Mouse (Mus musculus): ENCODE measurements at regions not wholly inside any gene's neighbourhood (a gene's known extent, or its start where the extent isn't known, plus 50 kb on each side); places are given as distances from the start of the nearest gene placed in this dataset.

- no peak for DNase-seq
Measured at GRCm38 (mm10) chr4:54611990-54612980, 332.6 kb upstream of the Zfp462 start.

- no peak for DNase-seq
Measured at GRCm38 (mm10) chr4:54613076-54613475, 331.8 kb upstream of the Zfp462 start.

- DNase-seq = no peak
Measured at GRCm38 (mm10) chr4:54613611-54614010, 331.2 kb upstream of the Zfp462 start.

GRCm38 (mm10) chr4:54615886-54616285 is 329.0 kb upstream of the Zfp462 start:
- no peak for DNase-seq

GRCm38 (mm10) chr4:54624024-54624873 is 320.6 kb upstream of the Zfp462 start:
- no peak for DNase-seq

GRCm38 (mm10) chr4:54636986-54637641 is 307.7 kb upstream of the Zfp462 start:
- no peak for DNase-seq

- no peak for DNase-seq
Measured at GRCm38 (mm10) chr4:54646033-54646432, 298.8 kb upstream of the Zfp462 start.

- no peak for DNase-seq
Measured at GRCm38 (mm10) chr4:54646459-54646858, 298.4 kb upstream of the Zfp462 start.

GRCm38 (mm10) chr4:54648254-54648653 is 296.6 kb upstream of the Zfp462 start:
- DNase-seq = no peak

GRCm38 (mm10) chr4:54651646-54652110 is 293.2 kb upstream of the Zfp462 start:
- no peak for DNase-seq

GRCm38 (mm10) chr4:54652111-54653021 is 292.5 kb upstream of the Zfp462 start:
- no peak for DNase-seq

- DNase-seq = no peak
Measured at GRCm38 (mm10) chr4:54653097-54653776, 291.6 kb upstream of the Zfp462 start.

All from B cell, adult 2 months (primary cell).